Mouse (Mus musculus): ENCODE data around the gene Ubp1.

GRCm38 (mm10) chr9:113922677-113923076 is 8.1 kb upstream of the Ubp1 start:
- no peak for TF ChIP-seq CTCF (conservative IDR thresholded peaks at IDR 0.05; ENCODE audit: low read length)
- TF ChIP-seq POU5F1 (IDR thresholded peaks at IDR 0.05; ENCODE audit: borderline replicate concordance, low read length) = no peak
